Mouse (Mus musculus) heart, postnatal 0 days (tissue): ENCODE results near the gene Slc7a14. TPM values are rescaled to one million over a fixed set of nuclear protein-coding genes. Genes with fewer than 3 reads are reported as not detected.
A peak's percentile ranks its signal among the peaks of the same experiment; 100 is the strongest.

Experiments
- ATAC-seq: fragments of 200-750 bp; cut with Nextera tagmentation; 2 replicates; pipeline ENCODE4 v1.8.0; 2017; ENCODE audit warnings: low read depth, moderate number of reproducible peaks, moderate library complexity; ENCODE audit not compliant: insufficient read depth
- DNase-seq: peaks from one replicate; pipeline ENCODE4 v3.0.0-alpha.2; 2016; ENCODE audit warnings: low spot score
- H3K27ac ChIP-seq: fragments of 300-500 bp; sonication (generic); 2 replicates; pipeline ENCODE4 v1.5.1; 2014; ENCODE audit warnings: low read depth, mild to moderate bottlenecking
- H3K27me3 ChIP-seq: fragments of 300-500 bp; sonication (generic); 2 replicates; pipeline ENCODE4 v1.6.1; 2014; ENCODE audit warnings: low read length, mixed read lengths; ENCODE audit not compliant: control insufficient read depth, insufficient read depth
- H3K36me3 ChIP-seq: fragments of 300-500 bp; sonication (generic); replicated peaks from 2 replicates; pipeline ENCODE4 v1.6.1; 2014; ENCODE audit warnings: low read length, mixed read lengths; ENCODE audit not compliant: control insufficient read depth, insufficient read depth
- H3K4me1 ChIP-seq: fragments of 300-500 bp; sonication (generic); 2 replicates; pipeline ENCODE4 v1.6.1; 2014; ENCODE audit warnings: antibody characterized with exemption; ENCODE audit not compliant: control insufficient read depth, insufficient read depth
- H3K4me2 ChIP-seq: fragments of 300-500 bp; sonication (generic); 2 replicates; pipeline ENCODE4 v1.6.1; 2014; ENCODE audit warnings: low read depth, mild to moderate bottlenecking, low read length, moderate library complexity
- H3K4me3 ChIP-seq: fragments of 300-500 bp; sonication (generic); 2 replicates; pipeline ENCODE4 v1.5.1; 2014; ENCODE audit warnings: low read depth, low read length
- H3K9ac ChIP-seq: fragments of 300-500 bp; sonication (generic); replicated peaks from 2 replicates; pipeline ENCODE4 v1.6.1; 2014; ENCODE audit warnings: low read depth, low read length, mixed read lengths
- H3K9me3 ChIP-seq: fragments of 300-500 bp; sonication (generic); replicated peaks from 2 replicates; pipeline ENCODE4 v1.6.1; 2016; ENCODE audit warnings: low read length; ENCODE audit not compliant: control insufficient read depth
- CTCF ChIP-seq: IDR thresholded peaks from 2 replicates; pipeline ENCODE4 v1.5.1; 2016; ENCODE audit warnings: antibody characterized with exemption, control low read depth, low read depth
- EP300 ChIP-seq: IDR thresholded peaks from 2 replicates; pipeline ENCODE4 v1.6.1; 2016; ENCODE audit warnings: antibody characterized with exemption, low read depth
- WGBS: fragments of 180-500 bp; shearing (Covaris S2); extraction: QIAGEN DNeasy Blood & Tissue Kit; methylation state at CpG from one replicate; pipeline ENCODE4 v1.1.7; 2014; 5-methylcytosine and 5-hydroxymethylcytosine counted together
- polyA plus RNA-seq: library from polyadenylated mRNA; unstranded; fragments of >200 nt; fragmentation: Nextera tagmentation; extraction: Ambion mirVana; gene quantifications from 2 replicates; pipeline ENCODE4 v1.2.1, GENCODE M21; 2015
- total RNA-seq: library from RNA; depleted of rRNA; stranded (reverse); fragments of >200 nt; gene quantifications from 2 replicates; pipeline ENCODE4 v1.2.3, GENCODE M21; 2014; ENCODE audit warnings: low replicate concordance

The Slc7a14 gene
- total and polyA plus RNA-seq, 2 experiments from 2014 or later: 0.10 to 0.53 TPM

DNA sequence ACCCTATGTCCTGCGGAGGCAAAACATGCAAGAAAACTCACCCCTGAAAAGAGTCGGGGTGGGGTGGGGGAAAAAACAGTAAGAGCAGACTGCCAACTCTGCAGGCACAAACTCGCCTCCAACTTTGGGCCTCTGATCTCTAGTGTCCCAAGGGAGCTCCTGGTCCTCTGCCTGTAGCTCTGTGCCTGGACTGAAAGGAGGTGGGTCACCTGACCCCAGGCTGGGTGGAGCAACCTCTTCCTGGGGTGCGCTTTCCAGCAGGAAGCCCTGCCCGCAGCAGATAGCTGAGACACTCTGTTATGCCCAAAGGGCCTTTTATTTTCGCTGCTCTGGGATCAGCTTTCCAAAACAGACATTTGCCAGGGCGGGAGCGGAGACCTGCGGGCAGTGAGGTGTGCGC lies 92.7 kb downstream of the Slc7a14 start:
- no peak for DNase-seq
- 59% methylated on average over 10 of the region's 10 CpGs for WGBS
- TF ChIP-seq EP300 (no peak), CTCF (no peak)

DNA sequence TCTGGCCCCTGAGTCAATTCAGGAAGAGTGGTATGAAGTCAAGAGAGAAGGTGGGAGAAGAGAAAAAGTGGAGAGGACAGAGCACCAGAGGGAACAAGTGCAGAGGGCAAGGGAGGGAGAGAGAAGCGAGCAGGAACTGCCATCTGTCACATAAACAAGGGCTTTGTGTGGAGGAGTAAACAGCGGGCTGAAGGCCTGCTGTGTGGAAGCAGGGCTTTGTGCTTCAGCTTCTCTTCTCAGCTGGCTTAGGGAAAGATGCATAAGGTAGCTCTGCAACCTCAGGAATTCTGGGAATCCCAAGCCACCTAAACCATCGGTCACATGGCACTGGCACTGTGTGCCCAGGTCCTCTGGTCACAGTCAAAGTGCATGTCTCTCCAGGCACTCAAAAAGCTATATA lies 96.4 kb downstream of the Slc7a14 start:
- Histone ChIP-seq H3K9me3 (no peaks in the 10 kb centered on the region), H3K4me3 (no peak overlapping the region), H3K27ac (no peak overlapping the region), H3K4me2 (no peak overlapping the region), H3K27me3 (no peaks in the 10 kb centered on the region), H3K36me3 (no peaks in the 10 kb centered on the region), H3K4me1 (no peaks in the 10 kb centered on the region), H3K9ac (no peak overlapping the region)
- TF ChIP-seq CTCF: no peak
- ATAC-seq (no peak), DNase-seq (no peak)
- WGBS: 47% methylated on average over 3 of the region's 3 CpGs

More for the DNA sequence above, 92.7 kb downstream of the Slc7a14 start:
- H3K27ac ChIP-seq: no peak overlapping the region
- H3K4me1 ChIP-seq: no peaks in the 10 kb centered on the region; the same call in 1 of the 2 replicates
- no peaks in the 10 kb centered on the region for H3K27me3 ChIP-seq
- no peak overlapping the region for H3K4me3 ChIP-seq
- ATAC-seq: 0 out of 2 replicates have a peak, but pooled peaks have one; percentile 39
- no peaks in the 10 kb centered on the region for H3K9me3 ChIP-seq
- no peak overlapping the region for H3K9ac ChIP-seq
- no peak overlapping the region for H3K4me2 ChIP-seq
- no peaks in the 10 kb centered on the region for H3K36me3 ChIP-seq

DNA sequence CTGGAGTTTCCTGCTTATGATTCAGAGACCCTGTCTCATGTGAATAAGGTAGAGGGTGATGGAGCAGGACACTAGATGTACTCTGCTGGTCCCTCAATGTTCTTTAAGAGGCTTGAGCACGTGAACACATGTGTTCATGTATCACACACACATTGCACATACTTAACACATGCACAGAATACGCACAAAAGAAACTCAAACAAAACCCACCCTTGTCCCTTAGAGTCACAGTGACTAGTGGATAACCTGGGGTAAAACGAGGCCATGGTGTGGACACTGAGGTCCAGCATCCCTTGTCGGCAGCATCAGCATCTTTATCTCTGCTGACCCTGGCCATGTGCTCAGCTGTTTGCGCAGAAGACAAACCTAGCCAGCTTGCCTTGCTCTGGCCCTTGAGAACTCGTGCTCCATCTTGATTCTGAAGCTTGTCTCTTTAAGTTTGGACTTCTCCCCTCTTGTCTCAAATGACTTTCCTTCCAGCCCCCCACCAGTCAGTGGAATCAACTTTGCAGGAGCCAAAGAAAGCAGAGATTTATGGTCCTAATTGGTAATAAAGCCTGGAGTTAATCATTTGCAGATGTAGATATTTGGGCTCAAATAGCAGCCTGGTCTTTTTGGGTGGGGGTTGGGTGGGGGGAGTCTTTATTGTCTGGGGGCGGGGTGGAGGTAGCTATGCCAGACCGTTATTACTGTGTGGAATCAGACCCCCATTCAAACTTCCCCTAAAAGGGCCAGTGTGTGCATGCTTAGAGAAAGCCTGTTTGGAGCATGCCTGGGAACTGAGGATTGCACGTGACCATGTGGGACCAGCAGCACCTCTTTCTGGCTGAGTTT lies 97.8 kb downstream of the Slc7a14 start:
- no peaks in the 10 kb centered on the region for H3K27me3 ChIP-seq
- no peak overlapping the region for H3K9ac ChIP-seq
- 60% methylated on average over 9 of the region's 9 CpGs for WGBS
- TF ChIP-seq EP300 (no peak), CTCF (no peak)
- ATAC-seq (no peak), DNase-seq (no peak)
- H3K4me3 ChIP-seq: no peak overlapping the region
- no peaks in the 10 kb centered on the region for H3K4me1 ChIP-seq
- no peak overlapping the region for H3K4me2 ChIP-seq
- no peaks in the 10 kb centered on the region for H3K9me3 ChIP-seq
- no peak overlapping the region for H3K27ac ChIP-seq
- no peaks in the 10 kb centered on the region for H3K36me3 ChIP-seq

DNA sequence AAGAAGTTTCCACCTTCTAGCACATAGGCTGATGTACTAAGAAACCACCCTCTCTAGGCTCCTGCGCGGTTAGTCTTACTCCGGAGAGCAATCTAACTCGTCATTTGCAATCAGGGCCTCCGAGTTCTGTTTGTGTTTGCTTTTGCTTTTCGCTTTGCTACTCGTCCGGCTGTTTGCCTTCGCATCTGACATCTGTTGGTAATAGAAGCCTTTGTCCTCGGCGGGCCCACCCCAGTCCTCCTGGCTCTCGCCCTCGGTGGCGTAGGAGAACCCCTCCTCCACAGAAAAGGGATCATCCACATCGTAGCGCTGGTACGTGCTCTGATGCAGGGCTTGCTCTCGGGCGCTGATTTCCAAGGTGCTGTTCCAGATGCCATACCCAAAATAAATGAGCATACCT lies 101.2 kb downstream of the Slc7a14 start:
- H3K27ac ChIP-seq: no peak overlapping the region
- DNase-seq: no peak
- ATAC-seq: no peak
- no peaks in the 10 kb centered on the region for H3K36me3 ChIP-seq
- H3K9me3 ChIP-seq: no peaks in the 10 kb centered on the region
- H3K4me1 ChIP-seq: no peaks in the 10 kb centered on the region
- no peak overlapping the region for H3K9ac ChIP-seq
- H3K4me3 ChIP-seq: peak overlapping the region; percentile 2; the same call in 1 of the 2 replicates
- 27% methylated on average over 19 of the region's 19 CpGs for WGBS
- no peaks in the 10 kb centered on the region for H3K27me3 ChIP-seq
- TF ChIP-seq EP300 (no peak), CTCF (no peak)
- peak overlapping the region; percentile 38; the same call in 1 of the 2 replicates for H3K4me2 ChIP-seq

DNA sequence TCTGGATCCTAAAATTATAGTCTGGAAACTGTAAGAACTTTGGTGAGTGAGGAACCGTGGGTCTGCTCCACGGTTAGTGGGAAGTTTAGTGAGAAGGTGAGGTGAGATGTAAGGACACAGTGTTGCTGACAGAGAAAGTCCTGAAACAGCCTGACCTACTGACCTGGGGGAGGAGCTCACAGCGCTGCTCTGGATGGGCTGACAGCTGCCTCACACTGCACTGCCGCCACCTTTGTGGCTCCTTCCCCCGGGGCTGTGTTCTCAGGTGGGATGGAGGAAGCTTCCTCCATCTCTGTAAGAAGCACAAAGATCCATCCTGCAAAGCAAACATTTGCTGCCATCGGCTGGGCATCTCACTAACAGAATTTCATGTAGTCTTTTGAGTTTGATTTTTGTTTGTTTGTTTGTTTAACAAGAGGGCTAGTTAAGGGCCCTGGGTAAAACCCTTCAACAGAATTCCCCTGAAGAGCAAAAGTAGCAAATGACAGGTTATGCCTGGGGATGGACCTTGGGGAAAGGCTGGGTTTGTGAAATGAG lies 101.7 kb downstream of the Slc7a14 start:
- Histone ChIP-seq H3K27me3 (no peaks in the 10 kb centered on the region), H3K9me3 (no peaks in the 10 kb centered on the region), H3K4me1 (no peaks in the 10 kb centered on the region), H3K27ac (no peak overlapping the region), H3K4me2 (no peak overlapping the region), H3K36me3 (no peaks in the 10 kb centered on the region), H3K4me3 (peak overlapping the region; percentile 2; the same call in 1 of the 2 replicates), H3K9ac (no peak overlapping the region)
- WGBS: 21% methylated on average over 6 of the region's 6 CpGs
- TF ChIP-seq CTCF (no peak), EP300 (no peak)
- ATAC-seq: no peak
- DNase-seq: no peak
